Mouse (Mus musculus) cerebellum, adult 2 months (tissue): ENCODE data around the gene Lbp.

Experiments used
- CTCF ChIP-seq: fragments of 200-500 bp; IDR thresholded peaks from 2 replicates; pipeline ENCODE4 v1.5.1; 2011; ENCODE audit warnings: low read depth, mild to moderate bottlenecking, control low read depth, low read length, moderate library complexity, borderline replicate concordance; ENCODE audit not compliant: insufficient read depth
- POLR2A ChIP-seq: fragments of 200-500 bp; IDR thresholded peaks from 2 replicates; pipeline ENCODE4 v1.6.1; 2011; ENCODE audit warnings: low read length, control low read depth, borderline replicate concordance; ENCODE audit not compliant: insufficient read depth

DNA sequence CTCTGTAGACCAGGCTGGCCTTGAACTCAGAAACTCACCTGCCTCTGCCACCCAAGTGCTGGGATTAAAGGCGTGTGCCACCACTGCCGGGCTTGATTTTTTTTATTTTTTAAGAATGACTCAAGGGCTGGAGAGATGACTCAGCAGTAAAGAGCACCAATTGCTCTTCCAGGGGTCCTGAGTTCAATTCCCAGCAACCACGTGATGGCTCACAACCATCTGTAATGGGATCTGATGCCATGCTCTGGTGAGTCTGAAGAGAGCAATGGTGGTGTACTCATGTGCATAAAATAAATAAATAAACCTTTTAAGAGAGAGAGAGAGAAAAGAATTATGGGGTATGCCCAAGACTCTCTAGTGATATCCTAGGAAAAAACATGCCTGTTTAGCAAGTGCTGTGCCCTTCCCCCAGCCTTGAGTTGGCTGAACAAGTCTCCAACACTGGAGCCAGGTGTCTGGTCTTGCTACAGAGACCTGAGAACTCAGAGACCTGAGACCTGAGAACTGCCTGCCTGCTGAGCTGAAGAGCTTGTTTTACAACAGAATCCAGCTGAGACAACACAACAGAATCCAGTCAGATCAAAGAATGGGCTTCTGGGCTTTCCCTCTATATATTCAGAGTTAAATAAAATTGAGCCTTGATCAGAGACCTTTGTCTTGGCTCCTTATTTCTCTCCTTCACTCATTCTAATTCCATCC is 63.3 kb downstream of the Lbp start:
- no peak for TF ChIP-seq CTCF
- no peak for TF ChIP-seq POLR2A
